Mouse (Mus musculus): ENCODE results near the gene Atp8a2. TPM values are rescaled to one million over a fixed set of nuclear protein-coding genes. Genes with fewer than 3 reads are reported as not detected.
"Not testable (repeated sequence)": the region's sequence is repeated elsewhere in the genome, so short reads cannot be mapped to it uniquely, and the experiment has no call there.

Gene Atp8a2
- total RNA-seq, 1 experiment from 2014 or later, result 1.1 TPM

- no peak for DNase-seq
Measured at GRCm38 (mm10) chr14:59641856-59642255, 555.1 kb downstream of the Atp8a2 start.

DNA sequence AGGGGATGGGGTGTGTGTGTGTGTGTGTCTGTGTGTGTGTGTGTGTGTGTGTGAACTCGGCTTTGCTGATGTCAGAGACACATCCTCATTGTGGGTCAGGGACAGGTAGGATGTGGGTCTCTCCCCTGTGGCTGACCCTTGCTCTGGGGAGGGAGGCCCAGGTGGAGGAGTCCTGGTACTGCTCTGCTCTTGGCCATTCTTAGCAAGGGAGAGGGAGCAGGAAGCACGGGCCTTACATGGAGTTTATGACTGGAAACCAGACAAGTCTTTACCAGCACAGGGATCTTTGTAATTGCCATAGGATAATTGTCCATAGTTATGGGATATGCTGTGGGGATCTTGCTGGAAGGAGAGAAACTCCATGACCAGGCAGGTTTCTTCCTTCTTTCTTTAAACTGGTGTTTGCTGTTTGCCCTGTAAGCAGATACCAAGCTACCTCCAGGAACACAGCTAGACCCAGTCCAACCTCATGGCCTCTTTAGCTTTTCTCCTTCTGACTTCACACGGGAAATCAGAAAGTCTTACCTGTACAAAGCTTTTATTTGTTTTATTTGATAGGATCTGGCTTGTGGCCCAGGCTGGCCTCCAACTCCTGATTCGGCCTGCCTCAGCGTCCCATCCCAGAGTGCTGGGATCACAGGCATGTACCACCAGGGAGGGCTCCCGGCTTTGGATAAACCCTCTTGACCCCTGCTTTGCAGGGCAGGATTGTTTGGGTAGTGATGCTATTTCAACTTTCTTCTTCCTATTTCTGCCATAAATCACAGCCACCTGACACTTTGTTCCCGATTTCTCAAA, 557.9 kb downstream of the Atp8a2 start:
- DNase-seq, result no peak

DNA sequence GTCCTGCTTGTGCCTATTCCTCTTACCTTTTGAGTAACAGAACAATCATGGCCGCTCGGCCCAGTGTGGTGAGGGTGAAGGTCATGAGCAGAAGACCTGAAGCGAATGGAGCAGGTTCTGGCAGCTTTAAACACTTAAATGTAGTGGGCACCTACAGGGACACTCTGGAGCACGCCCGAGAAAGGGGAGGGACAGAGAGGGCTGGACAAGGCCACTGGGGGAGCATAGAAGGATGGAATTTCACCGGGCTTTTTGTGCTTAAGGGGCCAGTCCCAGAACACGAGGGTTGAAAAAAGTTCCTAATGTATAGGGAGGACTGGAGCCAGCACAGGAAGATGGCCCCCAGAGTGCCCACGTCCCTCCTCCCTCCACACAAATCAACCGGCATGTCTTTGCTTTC, 563.0 kb downstream of the Atp8a2 start:
- DNase-seq, result no peak

- no peak for DNase-seq
Measured at GRCm38 (mm10) chr14:59633295-59633898, 563.6 kb downstream of the Atp8a2 start.

- no peak for DNase-seq
Measured at GRCm38 (mm10) chr14:59632067-59632466, 564.9 kb downstream of the Atp8a2 start.

- no peak for DNase-seq
Measured at GRCm38 (mm10) chr14:59630096-59630495, 566.9 kb downstream of the Atp8a2 start.

- DNase-seq, result no peak
Measured at GRCm38 (mm10) chr14:59629308-59629707, 567.7 kb downstream of the Atp8a2 start.

- DNase-seq, result no peak
Measured at GRCm38 (mm10) chr14:59627823-59628222, 569.2 kb downstream of the Atp8a2 start.

- no peak for DNase-seq
Measured at GRCm38 (mm10) chr14:59627142-59627680, 569.8 kb downstream of the Atp8a2 start.

DNA sequence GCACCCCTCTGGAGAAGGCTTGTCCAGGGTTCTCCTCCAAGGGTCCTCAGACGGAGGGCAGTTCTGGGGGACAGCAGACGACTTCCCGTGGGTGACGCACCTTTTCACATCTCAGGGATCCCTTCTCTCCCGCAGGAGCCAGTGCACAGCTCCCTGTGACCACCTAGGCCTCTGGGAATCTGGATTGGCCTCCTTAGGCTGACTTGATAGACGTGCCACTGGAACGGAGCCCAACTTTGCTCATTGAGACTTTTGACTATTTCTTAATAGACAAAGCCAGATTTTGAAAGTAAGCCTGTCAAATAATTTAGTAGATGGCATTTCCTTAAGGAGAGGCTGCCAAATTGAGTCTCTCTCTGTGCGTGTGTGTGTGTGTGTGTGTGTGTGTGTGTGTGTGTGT, 570.3 kb downstream of the Atp8a2 start:
- no peak for DNase-seq

DNA sequence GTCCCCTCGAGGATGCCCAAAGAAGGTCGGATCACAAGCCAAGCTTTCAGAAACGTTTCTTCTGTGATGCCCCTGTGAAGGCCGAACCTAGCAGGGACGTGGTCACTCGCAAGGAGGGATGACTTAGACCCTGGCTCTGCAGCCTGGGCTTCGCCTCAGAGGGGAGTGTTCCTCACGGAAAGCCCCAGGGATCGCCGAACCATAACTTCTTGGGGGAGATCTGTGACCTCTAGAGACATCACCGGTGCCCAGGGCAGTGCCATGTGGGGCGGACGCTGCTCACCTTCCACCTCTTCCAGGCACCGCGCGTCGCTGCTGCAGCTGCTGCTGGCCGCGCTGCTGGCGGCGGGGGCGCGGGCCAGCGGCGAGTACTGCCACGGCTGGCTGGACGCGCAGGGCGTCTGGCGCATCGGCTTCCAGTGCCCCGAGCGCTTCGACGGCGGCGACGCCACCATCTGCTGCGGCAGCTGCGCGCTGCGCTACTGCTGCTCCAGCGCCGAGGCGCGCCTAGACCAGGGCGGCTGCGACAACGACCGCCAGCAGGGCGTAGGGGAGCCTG, 571.1 kb downstream of the Atp8a2 start:
- DNase-seq, result peak; percentile 62

- peak; percentile 85 for DNase-seq
Measured at GRCm38 (mm10) chr14:59625158-59625805, 571.7 kb downstream of the Atp8a2 start, which contains the start of gene Shisa2. Gene Shisa2, plus strand, starts transcription at chr14:59625308.

DNA sequence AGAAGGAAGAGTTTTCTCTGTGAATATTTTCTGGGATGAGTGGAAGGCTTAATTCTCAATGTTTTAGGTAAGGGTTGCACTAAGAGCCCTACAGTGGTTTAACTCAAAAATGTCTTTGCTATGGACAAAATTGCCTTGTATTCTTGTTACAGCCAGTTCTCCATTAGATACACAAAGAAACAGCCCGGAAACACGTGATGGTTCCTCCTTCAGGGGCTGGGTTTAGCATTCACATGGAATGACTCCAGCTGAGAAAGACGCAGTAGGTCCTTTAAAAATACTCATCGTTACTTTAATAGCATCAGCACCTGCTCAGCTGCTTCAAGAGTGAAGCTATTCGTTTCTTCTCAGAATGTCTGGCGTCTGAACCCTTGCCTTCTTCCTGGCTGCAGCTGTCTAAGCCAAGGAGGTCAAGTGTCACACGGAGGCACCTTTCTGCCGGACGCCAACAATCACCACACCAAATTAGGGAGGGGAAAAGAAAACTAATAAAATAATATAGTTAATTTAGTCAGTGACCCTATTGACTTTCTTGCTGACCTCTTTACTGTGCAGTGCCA, 572.6 kb downstream of the Atp8a2 start:
- no peak for DNase-seq

- no peak for DNase-seq
Measured at GRCm38 (mm10) chr14:59616802-59617201, 580.2 kb downstream of the Atp8a2 start.

DNA sequence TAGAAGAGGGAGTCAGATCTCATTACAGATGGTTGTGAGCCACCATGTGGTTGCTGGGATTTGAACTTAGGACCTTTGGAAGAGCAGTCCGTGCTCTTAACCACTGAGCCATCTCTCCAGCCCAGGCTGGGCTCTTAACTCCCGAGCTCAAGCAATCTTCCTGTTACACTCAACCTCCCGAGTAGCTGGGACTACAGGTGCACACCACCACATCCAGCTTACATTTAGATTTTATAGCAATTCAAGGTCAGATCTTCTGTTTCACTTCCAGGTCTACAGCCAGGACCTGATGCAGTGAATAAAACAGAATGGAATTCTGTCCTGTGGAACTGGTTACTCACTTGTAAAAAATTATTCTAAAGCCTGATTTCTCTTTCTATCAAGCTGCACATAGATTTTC, 582.8 kb downstream of the Atp8a2 start:
- not testable (repeated sequence) for DNase-seq

GRCm38 (mm10) chr14:59612920-59613625, 583.9 kb downstream of the Atp8a2 start:
- DNase-seq, result peak; percentile 77

DNA sequence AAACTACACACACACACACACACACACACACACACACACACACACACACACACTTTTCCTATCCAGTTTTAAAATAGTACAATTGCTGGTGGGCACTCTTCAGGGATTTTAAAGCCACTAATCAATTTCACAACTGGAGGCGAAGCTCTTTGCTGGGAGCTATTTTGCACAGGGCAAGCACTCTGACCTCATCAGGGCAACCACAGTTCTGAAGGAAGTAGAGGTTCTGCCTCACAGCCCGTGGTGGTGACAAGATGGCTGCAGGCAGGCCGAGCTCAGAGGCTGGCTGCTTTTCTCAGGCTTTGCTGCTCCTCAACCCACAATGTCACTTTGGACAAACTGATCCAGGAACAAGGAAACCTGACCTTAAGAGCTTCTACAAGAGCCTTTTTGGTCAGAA, 590.0 kb downstream of the Atp8a2 start:
- DNase-seq, result no peak

DNA sequence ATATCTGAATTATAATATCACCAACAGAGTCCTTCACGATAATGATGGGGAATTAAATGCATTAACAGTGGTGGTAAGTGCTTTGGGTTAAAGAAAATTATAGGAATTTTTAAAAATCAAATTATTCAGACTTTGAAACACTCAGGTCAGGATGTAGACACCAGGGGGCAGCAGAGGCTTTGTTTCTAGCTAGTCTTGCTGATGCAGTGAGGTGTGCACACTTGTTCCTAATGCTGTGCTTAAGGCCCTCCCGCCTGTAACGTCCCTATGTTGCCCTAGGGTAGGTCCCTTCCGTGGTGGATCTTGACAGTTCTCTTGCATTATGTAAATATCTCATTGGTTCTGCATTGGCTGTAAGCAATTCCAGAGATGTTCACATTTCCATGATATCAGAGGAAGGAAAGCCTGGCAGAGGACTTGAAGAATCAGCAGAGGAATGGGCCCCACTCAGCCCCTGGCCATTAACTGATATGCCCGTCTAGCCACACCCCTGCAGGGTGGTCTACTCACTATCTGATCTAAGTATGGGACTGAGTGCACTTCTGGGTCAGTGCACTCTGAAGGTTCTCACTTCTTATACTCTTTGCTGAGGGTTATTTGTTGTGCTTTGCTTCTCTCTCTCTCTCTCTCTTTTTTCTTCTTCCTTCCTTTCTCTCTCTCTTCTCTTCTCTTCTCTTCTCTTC, 591.2 kb downstream of the Atp8a2 start:
- peak; percentile 72 for DNase-seq

- no peak for DNase-seq
Measured at GRCm38 (mm10) chr14:59604002-59604645, 592.9 kb downstream of the Atp8a2 start.

- DNase-seq, result no peak
Measured at GRCm38 (mm10) chr14:59598260-59598627, 598.7 kb downstream of the Atp8a2 start.

Measured in adrenal gland, postnatal 25 days (tissue).